Comparison of ENCODE assay signal across 15 mouse cellular contexts in the genomic region with DNA sequence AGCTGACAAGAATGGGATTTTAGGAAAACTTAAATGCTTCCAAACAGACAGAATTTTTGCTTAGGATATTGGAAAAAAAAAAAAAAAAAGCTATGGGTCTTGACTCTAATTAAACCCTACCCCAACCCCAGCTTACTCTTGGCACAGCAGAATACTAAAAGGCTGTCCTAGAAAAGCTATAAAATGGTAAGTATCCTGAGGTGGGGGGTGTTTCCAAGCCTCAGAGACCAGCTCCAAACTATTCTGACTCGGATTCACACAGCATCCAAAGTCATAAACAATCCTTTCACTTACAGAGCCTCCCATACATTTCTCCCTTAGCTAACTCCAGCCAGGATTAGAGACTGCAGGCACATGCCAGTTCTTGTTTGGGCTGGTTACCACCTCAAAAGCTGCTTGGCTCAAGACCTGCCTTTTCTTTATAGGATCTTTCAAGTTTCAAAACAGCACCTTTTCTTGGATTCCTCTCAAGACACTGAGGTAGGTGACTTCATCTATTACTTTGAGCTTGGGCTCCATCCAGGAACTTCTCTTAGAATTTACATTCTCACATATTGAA. TPM values are rescaled to one million over a fixed set of nuclear protein-coding genes. Genes with fewer than 3 reads are reported as not detected.
DNase-seq lines count a peak whose midpoint lies in the region; ATAC-seq and TF ChIP-seq lines count a peak whose summit lies in the region.
"Had no signal": no experiment of that assay in that cellular context is flagged by ENCODE, and none has a peak within 500 bp of the region (broad histone marks: within the 10 kb centered on the region; RNA-seq: fewer than 3 reads in every experiment).

No protein-coding gene starts in this region.

- peaks cover 15% of the 10 kb centered on the region for H3K4me1 ChIP-seq in kidney, embryonic 14.5 days (ENCODE audit: control insufficient read depth, insufficient read depth, low read length)
- peaks cover 17% of the 10 kb centered on the region for H3K4me1 ChIP-seq in kidney, adult 2 months (ENCODE audit: control insufficient read depth, insufficient read depth, low read length)
- peaks cover 15% of the 10 kb centered on the region for H3K4me1 ChIP-seq in lung, embryonic 15.5 days
- peaks cover 8% of the 10 kb centered on the region for H3K4me1 ChIP-seq in embryonic facial prominence, embryonic 14.5 days (ENCODE audit: control insufficient read depth, insufficient read depth, low read length)
- H3K4me1 ChIP-seq in stomach, embryonic 15.5 days = peaks cover 15% of the 10 kb centered on the region

- ATAC-seq in kidney, embryonic 14.5 days (ENCODE audit: low FRiP score, low TSS enrichment) = no peak
- ATAC-seq in lung, embryonic 15.5 days (ENCODE audit: borderline replicate concordance, extremely low read depth, low FRiP score, low TSS enrichment) = no peak
- peak; percentile 63 for ATAC-seq in embryonic facial prominence, embryonic 14.5 days (ENCODE audit: low read depth)
- ATAC-seq in stomach, embryonic 15.5 days (ENCODE audit: insufficient read depth, low FRiP score, low read depth) = no peak; the same call in 1 of the 2 replicates
- ATAC-seq: midbrain, embryonic 16.5 days had no signal

- H3K9ac ChIP-seq in kidney, embryonic 14.5 days (ENCODE audit: low read depth, low read length) = no peak overlapping the region
- H3K9ac ChIP-seq in lung, embryonic 15.5 days = no peak overlapping the region
- H3K9ac ChIP-seq in embryonic facial prominence, embryonic 14.5 days (ENCODE audit: low read depth, low read length) = no peak overlapping the region
- no peak overlapping the region for H3K9ac ChIP-seq in stomach, embryonic 15.5 days

- TF ChIP-seq POLR2A in kidney, adult 2 months (IDR thresholded peaks at IDR 0.05; ENCODE audit: low read depth, low read length) = no peak

- no peak overlapping the region for H3K4me3 ChIP-seq in kidney, embryonic 14.5 days (ENCODE audit: low read length)
- H3K4me3 ChIP-seq in kidney, adult 2 months (ENCODE audit: insufficient read depth, low read depth, low read length) = no peak overlapping the region
- H3K4me3 ChIP-seq in lung, embryonic 15.5 days = no peak overlapping the region
- no peak overlapping the region for H3K4me3 ChIP-seq in embryonic facial prominence, embryonic 14.5 days (ENCODE audit: low read depth, low read length)
- no peak overlapping the region for H3K4me3 ChIP-seq in stomach, embryonic 15.5 days (replicated peaks)

- H3K27ac ChIP-seq in kidney, embryonic 14.5 days (ENCODE audit: low read depth, low read length) = peak overlapping the region; percentile 24; the same call in 1 of the 2 replicates
- H3K27ac ChIP-seq in kidney, adult 2 months (ENCODE audit: insufficient read depth, low read depth, low read length) = no peak overlapping the region
- 0 out of 2 replicates have a peak overlapping the region, but pooled peaks have one; percentile 5 for H3K27ac ChIP-seq in lung, embryonic 15.5 days
- H3K27ac ChIP-seq in embryonic facial prominence, embryonic 14.5 days (replicated peaks; ENCODE audit: low read depth, low read length) = peak overlapping the region; percentile 54
- peak overlapping the region; percentile 68 for H3K27ac ChIP-seq in stomach, embryonic 15.5 days

- no peak for TF ChIP-seq CTCF in kidney, adult 2 months (conservative IDR thresholded peaks at IDR 0.05; ENCODE audit: insufficient read depth, insufficient read length, low read depth, low read length)

- 10% methylated on average over 1 of the region's 1 CpGs for WGBS in kidney, embryonic 14.5 days
- WGBS in kidney, adult 2 months = 20% methylated on average over 1 of the region's 1 CpGs
- WGBS in lung, embryonic 15.5 days = 22% methylated on average over 1 of the region's 1 CpGs
- 0% methylated on average over 1 of the region's 1 CpGs for WGBS in embryonic facial prominence, embryonic 14.5 days
- WGBS in stomach, embryonic 15.5 days = 0% methylated on average over 1 of the region's 1 CpGs

- no peaks in the 10 kb centered on the region for H3K9me3 ChIP-seq in kidney, embryonic 14.5 days (ENCODE audit: control insufficient read depth, low read length)
- H3K9me3 ChIP-seq in lung, embryonic 15.5 days = no peaks in the 10 kb centered on the region
- H3K9me3 ChIP-seq in embryonic facial prominence, embryonic 14.5 days (ENCODE audit: control insufficient read depth, low read length) = no peaks in the 10 kb centered on the region
- H3K9me3 ChIP-seq in stomach, embryonic 15.5 days = no peaks in the 10 kb centered on the region

- no peaks in the 10 kb centered on the region for H3K27me3 ChIP-seq in kidney, embryonic 14.5 days (ENCODE audit: control insufficient read depth, insufficient read depth, low read length)
- H3K27me3 ChIP-seq in kidney, adult 2 months (replicated peaks; ENCODE audit: control insufficient read depth, insufficient read depth, low read length) = no peaks in the 10 kb centered on the region
- no peaks in the 10 kb centered on the region for H3K27me3 ChIP-seq in lung, embryonic 15.5 days
- H3K27me3 ChIP-seq in embryonic facial prominence, embryonic 14.5 days (replicated peaks; ENCODE audit: control insufficient read depth, insufficient read depth, low read length) = no peaks in the 10 kb centered on the region
- H3K27me3 ChIP-seq in stomach, embryonic 15.5 days (replicated peaks) = no peaks in the 10 kb centered on the region

- no peaks in the 10 kb centered on the region for H3K36me3 ChIP-seq in kidney, embryonic 14.5 days (ENCODE audit: control insufficient read depth, insufficient read depth, low read length)
- H3K36me3 ChIP-seq in kidney, adult 2 months (ENCODE audit: control insufficient read depth, insufficient read depth, low read length) = no peaks in the 10 kb centered on the region
- no peaks in the 10 kb centered on the region for H3K36me3 ChIP-seq in lung, embryonic 15.5 days
- no peaks in the 10 kb centered on the region for H3K36me3 ChIP-seq in embryonic facial prominence, embryonic 14.5 days (ENCODE audit: control insufficient read depth, insufficient read depth, low read length)
- no peaks in the 10 kb centered on the region for H3K36me3 ChIP-seq in stomach, embryonic 15.5 days

- DNase-seq in kidney, adult 2 months = no peak
- DNase-seq in lung, postnatal 25 days (ENCODE audit: low spot score) = no peak
- DNase-seq in embryonic facial prominence, embryonic 14.5 days (ENCODE audit: low spot score) = peak; percentile 68
- DNase-seq in spleen, postnatal 36 days (ENCODE audit: low spot score in 2 of 2) = no peak
- no peak for DNase-seq in gastrocnemius, postnatal 4 days (ENCODE audit: low spot score in 2 of 2)
- DNase-seq: cerebellum, postnatal 10 days; heart, adult 18-20 months; heart, postnatal 4 days; lung, postnatal 14 days; right cerebral cortex, postnatal 14 days; thymus, postnatal 4 days had no signal

- H3K4me2 ChIP-seq in kidney, embryonic 14.5 days (replicated peaks; ENCODE audit: low read depth, low read length) = no peak overlapping the region
- H3K4me2 ChIP-seq in lung, embryonic 15.5 days = no peak overlapping the region
- no peak overlapping the region for H3K4me2 ChIP-seq in embryonic facial prominence, embryonic 14.5 days (ENCODE audit: low read depth, low read length)
- no peak overlapping the region for H3K4me2 ChIP-seq in stomach, embryonic 15.5 days

RNA-seq across cellular contexts. Expression of a gene that starts 50.4 kb away (rescaled TPM):
- 9.1 and 10.0 TPM in 2 replicates for polyA plus RNA-seq in kidney, embryonic 14.5 days (2014; fragmentation: Nextera tagmentation; extraction: Ambion mirVana)
- 8.3 and 9.4 TPM in 2 replicates for polyA plus RNA-seq in kidney, adult 2 months (2012; rRNA removed)
- 6.2 and 6.4 TPM in 2 replicates for polyA plus RNA-seq in lung, embryonic 15.5 days (2015; fragmentation: Nextera tagmentation; extraction: Ambion mirVana)
- polyA plus RNA-seq in embryonic facial prominence, embryonic 14.5 days (2014; fragmentation: Nextera tagmentation; extraction: Ambion mirVana) = 5.9 and 6.4 TPM in 2 replicates
- polyA plus RNA-seq in stomach, embryonic 15.5 days (2015; fragmentation: Nextera tagmentation; extraction: Ambion mirVana) = 6.4 and 6.5 TPM in 2 replicates
- total RNA-seq in gastrocnemius, postnatal 4 days (2021) = 10 to 100 TPM; 34.1 to 39.0 TPM
